Mouse (Mus musculus) intestine, embryonic 16.5 days (tissue): ENCODE measurements around the gene Lama5. TPM values are rescaled to one million over a fixed set of nuclear protein-coding genes. Genes with fewer than 3 reads are reported as not detected.
"Not testable (repeated sequence)": the region's sequence is repeated elsewhere in the genome, so short reads cannot be mapped to it uniquely, and the experiment has no call there.

ENCODE experiments used
- ATAC-seq: fragments of 200-750 bp; cut with Nextera tagmentation; 2 replicates; pipeline ENCODE4 v1.8.0; 2017; ENCODE audit warnings: moderate TSS enrichment, moderate library complexity
- H3K27ac ChIP-seq: fragments of 300-500 bp; sonication (generic); 2 replicates; pipeline ENCODE4 v1.5.1; 2014; ENCODE audit warnings: mild to moderate bottlenecking, low read length
- H3K27me3 ChIP-seq: fragments of 300-500 bp; sonication (generic); replicated peaks from 2 replicates; pipeline ENCODE4 v1.6.1; 2014; ENCODE audit warnings: low read length, control low read depth, mixed read lengths; ENCODE audit not compliant: control insufficient read depth, insufficient read depth
- H3K36me3 ChIP-seq: fragments of 300-500 bp; sonication (generic); 2 replicates; pipeline ENCODE4 v1.6.1; 2014; ENCODE audit warnings: low read length, control low read depth; ENCODE audit not compliant: control insufficient read depth, insufficient read depth
- H3K4me1 ChIP-seq: fragments of 300-500 bp; sonication (generic); 2 replicates; pipeline ENCODE4 v1.6.1; 2014; ENCODE audit warnings: low read length, control low read depth, mixed read lengths; ENCODE audit not compliant: control insufficient read depth, insufficient read depth
- H3K4me2 ChIP-seq: fragments of 300-500 bp; sonication (generic); 2 replicates; pipeline ENCODE4 v1.6.1; 2014; ENCODE audit warnings: low read depth, low read length, control low read depth
- H3K4me3 ChIP-seq: fragments of 300-500 bp; sonication (generic); 2 replicates; pipeline ENCODE4 v1.5.1; 2014; ENCODE audit warnings: mild to moderate bottlenecking, low read length
- H3K9ac ChIP-seq: fragments of 300-500 bp; sonication (generic); 2 replicates; pipeline ENCODE4 v1.6.1; 2014; ENCODE audit warnings: low read depth, low read length
- H3K9me3 ChIP-seq: fragments of 300-500 bp; sonication (generic); 2 replicates; pipeline ENCODE4 v1.6.1; 2016; ENCODE audit warnings: low read length, control low read depth; ENCODE audit not compliant: control insufficient read depth
- WGBS: fragments of 180-500 bp; shearing (Covaris S2); extraction: QIAGEN DNeasy Blood & Tissue Kit; methylation state at CpG from one replicate; pipeline ENCODE4 v1.1.7; 2014; 5-methylcytosine and 5-hydroxymethylcytosine counted together
- polyA plus RNA-seq: library from polyadenylated mRNA; unstranded; fragments of >200 nt; fragmentation: Nextera tagmentation; extraction: Ambion mirVana; gene quantifications from 2 replicates; pipeline ENCODE4 v1.2.1, GENCODE M21; 2015

Gene Lama5
- polyA plus RNA-seq, 1 experiment from 2014 or later = 26.7 TPM

DNA sequence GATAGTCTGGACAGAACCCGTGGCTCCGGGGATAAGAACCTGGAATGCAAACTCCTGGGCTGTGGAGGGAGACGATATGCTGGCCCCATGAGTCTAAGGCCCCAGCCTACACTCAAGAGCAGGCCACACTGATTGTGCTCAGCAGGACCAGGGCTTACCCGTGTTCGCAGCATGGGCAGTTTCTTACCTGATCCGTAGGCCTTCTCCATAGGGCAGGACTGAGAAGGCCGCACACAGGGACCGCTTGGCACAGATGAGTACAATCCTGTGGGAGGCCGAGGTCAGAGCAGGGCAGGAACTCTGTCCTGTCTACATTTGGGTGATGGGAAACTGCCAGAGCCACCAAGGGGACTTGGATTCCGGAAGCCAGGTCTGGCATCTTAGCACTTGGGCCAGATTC, 37.2 kb upstream of the Lama5 start:
- H3K4me3 ChIP-seq = no peak overlapping the region
- ATAC-seq = no peak
- peaks cover 7% of the 10 kb centered on the region; the same call in 1 of the 2 replicates for H3K4me1 ChIP-seq
- no peaks in the 10 kb centered on the region for H3K9me3 ChIP-seq
- WGBS = 86% methylated on average over 10 of the region's 10 CpGs
- H3K9ac ChIP-seq = no peak overlapping the region
- 0 out of 2 replicates have a peak, but pooled peaks cover 12% of the 10 kb centered on the region for H3K36me3 ChIP-seq
- H3K27ac ChIP-seq = 0 out of 2 replicates have a peak overlapping the region, but pooled peaks have one; percentile 21
- H3K4me2 ChIP-seq = no peak overlapping the region
- no peaks in the 10 kb centered on the region for H3K27me3 ChIP-seq

DNA sequence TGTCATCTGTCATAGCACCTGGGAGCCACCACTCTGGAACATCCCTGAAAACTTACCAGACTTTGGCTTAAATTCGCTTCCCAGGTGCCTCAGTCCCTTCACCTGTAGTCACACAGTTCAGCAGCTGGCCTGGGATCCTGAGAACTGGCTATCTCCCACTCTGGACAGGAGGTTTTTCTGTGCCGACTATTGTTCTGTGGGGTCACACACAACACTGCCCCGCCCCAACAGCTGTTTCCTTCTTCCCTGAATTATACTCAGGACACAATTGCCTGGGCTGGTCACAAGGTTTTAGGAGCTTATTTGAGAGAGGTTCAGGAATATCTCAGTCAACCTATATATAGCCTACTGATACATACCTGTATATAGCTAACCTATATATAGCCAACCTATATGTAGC, 36.8 kb upstream of the Lama5 start:
- H3K27ac ChIP-seq = 0 out of 2 replicates have a peak overlapping the region, but pooled peaks have one; percentile 21
- 0 out of 2 replicates have a peak, but pooled peaks cover 12% of the 10 kb centered on the region for H3K36me3 ChIP-seq
- H3K4me1 ChIP-seq = peaks cover 7% of the 10 kb centered on the region; the same call in 1 of the 2 replicates
- no peak overlapping the region for H3K9ac ChIP-seq
- ATAC-seq = no peak
- no peak overlapping the region for H3K4me2 ChIP-seq
- WGBS = 80% methylated on average over 3 of the region's 3 CpGs
- H3K4me3 ChIP-seq = no peak overlapping the region
- H3K9me3 ChIP-seq = no peaks in the 10 kb centered on the region
- H3K27me3 ChIP-seq = no peaks in the 10 kb centered on the region

- H3K9me3 ChIP-seq = no peaks in the 10 kb centered on the region
- H3K4me1 ChIP-seq = peaks cover 7% of the 10 kb centered on the region; the same call in 1 of the 2 replicates
- H3K27ac ChIP-seq = no peak overlapping the region
- no peak overlapping the region for H3K4me3 ChIP-seq
- no peak for ATAC-seq
- 0 out of 2 replicates have a peak, but pooled peaks cover 12% of the 10 kb centered on the region for H3K36me3 ChIP-seq
- H3K4me2 ChIP-seq = no peak overlapping the region
- WGBS = 95% methylated on average over 7 of the region's 7 CpGs
- no peak overlapping the region for H3K9ac ChIP-seq
- no peaks in the 10 kb centered on the region for H3K27me3 ChIP-seq
Measured at GRCm38 (mm10) chr2:180261901-180262300, 36.2 kb upstream of the Lama5 start.

- Histone ChIP-seq H3K9me3 (no peaks in the 10 kb centered on the region), H3K4me3 (no peak overlapping the region), H3K4me2 (no peak overlapping the region), H3K27ac (no peak overlapping the region), H3K27me3 (no peaks in the 10 kb centered on the region), H3K9ac (0 out of 2 replicates have a peak overlapping the region, but pooled peaks have one; percentile 10), H3K36me3 (0 out of 2 replicates have a peak, but pooled peaks cover 12% of the 10 kb centered on the region), H3K4me1 (peaks cover 13% of the 10 kb centered on the region)
- 66% methylated on average over 8 of the region's 8 CpGs for WGBS
- no peak for ATAC-seq
Measured at GRCm38 (mm10) chr2:180260610-180261480, 35.2 kb upstream of the Lama5 start.

DNA sequence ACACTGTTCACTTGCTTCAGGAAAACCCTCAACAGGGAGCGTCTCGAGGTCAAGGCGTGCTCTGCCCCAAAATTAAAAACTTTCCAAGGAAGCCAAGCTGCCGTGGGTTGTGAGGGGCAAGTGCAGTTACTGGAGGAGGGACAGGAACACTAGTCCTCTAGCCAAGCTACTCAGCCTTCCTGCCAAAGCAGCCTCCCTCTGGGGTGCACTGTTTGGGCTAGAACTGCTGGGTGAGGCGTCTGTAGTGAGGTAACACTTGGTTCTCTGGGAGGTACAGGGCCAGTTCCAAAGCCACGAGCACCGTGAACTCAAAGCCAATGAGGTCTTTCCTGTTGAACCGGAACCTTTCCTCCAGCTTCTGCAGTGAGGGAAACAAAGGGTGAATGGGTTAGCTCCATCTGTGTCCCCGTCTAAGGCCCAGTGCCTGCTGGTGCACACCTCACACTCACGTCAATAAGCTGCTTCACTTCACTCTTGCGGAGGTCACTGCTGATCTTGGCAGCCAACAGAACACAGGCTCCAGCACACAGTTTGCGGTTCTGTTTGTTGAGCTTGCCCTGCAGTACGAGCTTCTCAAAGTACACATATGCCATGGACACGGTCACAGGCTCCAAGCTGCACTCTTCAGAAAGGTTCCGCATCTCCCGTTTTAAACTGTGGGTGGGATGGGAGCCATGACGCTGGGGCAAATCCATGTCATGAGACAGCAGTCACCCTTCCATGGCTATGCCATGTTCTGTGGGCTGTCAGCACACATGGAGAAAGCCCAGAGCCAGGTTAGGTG, 34.4 kb upstream of the Lama5 start:
- Histone ChIP-seq H3K36me3 (0 out of 2 replicates have a peak, but pooled peaks cover 12% of the 10 kb centered on the region), H3K4me1 (peaks cover 14% of the 10 kb centered on the region)
- ATAC-seq, H3K27me3 ChIP-seq, H3K27ac ChIP-seq, H3K9ac ChIP-seq, H3K4me2 ChIP-seq, H3K4me3 ChIP-seq, H3K9me3 ChIP-seq: not testable (repeated sequence)
- 72% methylated on average over 17 of the region's 17 CpGs for WGBS

DNA sequence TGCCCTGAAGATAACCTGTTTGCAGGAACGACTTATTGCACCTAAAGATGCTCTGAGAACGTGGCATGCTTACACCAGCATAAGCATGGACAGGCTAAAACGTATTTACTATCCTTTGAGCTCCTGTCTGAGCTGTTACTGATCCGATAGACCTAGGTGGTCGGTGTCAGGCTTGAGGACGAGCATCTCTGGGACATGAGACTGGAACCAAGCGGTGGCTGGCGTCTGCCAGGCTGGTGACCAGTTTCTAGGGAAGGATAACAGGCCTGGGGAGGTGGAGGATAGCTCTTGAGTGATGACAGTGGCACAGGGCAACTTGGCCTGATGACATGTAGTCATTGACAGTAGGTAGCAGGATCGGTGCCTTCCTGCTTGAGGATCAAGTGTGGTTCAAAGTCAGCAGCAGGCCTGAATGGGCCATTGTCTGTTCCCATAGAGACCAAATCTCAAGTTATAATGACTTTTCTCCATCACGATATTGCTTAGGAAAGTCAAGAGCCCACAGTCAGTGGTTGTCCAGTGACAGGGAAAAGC, 33.4 kb upstream of the Lama5 start:
- Histone ChIP-seq H3K4me1 (peaks cover 14% of the 10 kb centered on the region), H3K36me3 (0 out of 2 replicates have a peak, but pooled peaks cover 12% of the 10 kb centered on the region)
- not testable (repeated sequence) for H3K4me2 ChIP-seq, H3K9ac ChIP-seq, ATAC-seq, H3K27me3 ChIP-seq, H3K27ac ChIP-seq, H3K4me3 ChIP-seq, H3K9me3 ChIP-seq
- whole genome bisulfite sequencing = 79% methylated on average over 10 of the region's 10 CpGs

GRCm38 (mm10) chr2:180257963-180258865, 32.6 kb upstream of the Lama5 start:
- no peak for ATAC-seq
- Histone ChIP-seq H3K4me3 (peak overlapping the region; percentile 71), H3K9me3 (no peaks in the 10 kb centered on the region), H3K4me2 (peak overlapping the region; percentile 67), H3K9ac (peak overlapping the region; percentile 81), H3K36me3 (0 out of 2 replicates have a peak, but pooled peaks cover 12% of the 10 kb centered on the region), H3K4me1 (peaks cover 14% of the 10 kb centered on the region), H3K27ac (peak overlapping the region; percentile 62), H3K27me3 (no peaks in the 10 kb centered on the region)
- WGBS = 49% methylated on average over 11 of the region's 11 CpGs

GRCm38 (mm10) chr2:180257001-180257521, 31.4 kb upstream of the Lama5 start, which contains the start of gene Rps21:
Gene Rps21 (plus strand): TSS chr2:180257377.
- Histone ChIP-seq H3K4me2 (peak within 1 kb of the TSS; percentile 92), H3K4me3 (peak within 1 kb of the TSS; percentile 71), H3K9me3 (no peaks in the 10 kb centered on the region), H3K4me1 (peaks cover 14% of the 10 kb centered on the region), H3K27me3 (no peaks in the 10 kb centered on the region), H3K27ac (peak within 1 kb of the TSS; percentile 97), H3K9ac (peak within 1 kb of the TSS; percentile 86), H3K36me3 (0 out of 2 replicates have a peak, but pooled peaks cover 9% of the 10 kb centered on the region)
- WGBS = under 1% methylated on average over 38 of the region's 38 CpGs
- peak; percentile 97 for ATAC-seq
